Mouse (Mus musculus) liver, embryonic 14.5 days (tissue): ENCODE measurements at regions not wholly inside any gene's neighbourhood (a gene's known extent, or its start where the extent isn't known, plus 50 kb on each side); places are given as distances from the start of the nearest gene placed in this dataset.

Experiments
- CTCF ChIP-seq: IDR thresholded peaks from 2 replicates; pipeline ENCODE4 v1.5.1; 2016; ENCODE audit warnings: antibody characterized with exemption, low read depth, control low read depth
- EP300 ChIP-seq: IDR thresholded peaks from 2 replicates; pipeline ENCODE4 v1.6.1; 2016; ENCODE audit warnings: antibody characterized with exemption, low read depth

DNA sequence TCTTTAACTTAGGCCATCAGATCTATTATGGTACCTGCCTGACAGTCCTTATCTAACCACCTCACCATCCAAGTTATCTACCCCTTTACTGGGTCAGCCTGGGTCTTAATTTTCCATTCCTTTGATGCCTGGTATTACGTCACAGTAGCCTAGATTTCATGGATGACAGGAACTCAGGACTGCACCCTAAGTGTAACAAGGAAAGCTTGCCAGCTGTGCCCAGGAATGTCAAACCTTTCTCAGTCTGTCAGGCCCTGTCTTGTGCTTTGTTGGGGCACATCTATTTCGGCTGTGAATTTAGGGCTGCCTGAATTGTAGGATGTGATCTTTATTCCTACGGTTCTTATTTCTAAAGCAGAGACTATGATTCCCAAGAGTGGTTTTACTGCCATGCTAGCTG is 94.6 kb upstream of the Arhgap5 start:
- TF ChIP-seq CTCF = no peak
- no peak for TF ChIP-seq EP300
